Mouse (Mus musculus): ENCODE measurements around the gene Ifi214. TPM values are rescaled to one million over a fixed set of nuclear protein-coding genes. Genes with fewer than 3 reads are reported as not detected.
"Not testable (repeated sequence)": the region's sequence is repeated elsewhere in the genome, so short reads cannot be mapped to it uniquely, and the experiment has no call there.

Gene Ifi214
- not detected in 2 replicates for polyA plus RNA-seq (2014; fragmentation: Nextera tagmentation; extraction: Ambion mirVana)

DNA sequence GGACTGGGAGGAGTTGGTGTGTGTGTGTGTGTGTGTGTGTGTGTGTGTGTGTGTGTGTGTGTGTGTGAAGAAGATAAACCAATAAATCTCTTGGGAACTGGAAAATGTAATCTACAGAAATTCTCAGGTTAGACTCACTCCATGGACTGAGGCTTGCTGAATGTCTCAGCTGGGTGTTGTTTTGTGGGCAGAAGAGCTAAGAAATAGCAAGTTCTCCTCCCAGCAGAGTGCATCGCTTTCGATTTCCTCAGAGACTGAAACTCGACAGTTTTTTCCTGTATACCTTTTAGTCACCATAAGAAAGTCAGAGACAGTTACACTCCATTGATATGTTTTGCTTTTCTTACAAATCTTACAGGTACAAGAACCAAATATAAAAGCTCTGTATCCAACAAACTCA, at the start of gene Ifi214:
Gene Ifi214 (minus strand): TSS at position 167 of the 400 bp plus-strand sequence.
- ATAC-seq (ENCODE audit: low FRiP score); H3K4me3 ChIP-seq (ENCODE audit: low read depth, low read length); H3K27me3 ChIP-seq (ENCODE audit: control insufficient read depth, insufficient read depth, low read length); H3K4me2 ChIP-seq (replicated peaks; ENCODE audit: low read depth, low read length); H3K27ac ChIP-seq (ENCODE audit: low read depth, low read length); H3K36me3 ChIP-seq (ENCODE audit: control insufficient read depth, insufficient read depth, low read length); H3K4me1 ChIP-seq (replicated peaks; ENCODE audit: control insufficient read depth, insufficient read depth, low read length); H3K9me3 ChIP-seq (ENCODE audit: control insufficient read depth, low read length); DNase-seq (ENCODE audit: low spot score); H3K9ac ChIP-seq (ENCODE audit: low read depth, low read length): not testable (repeated sequence)
- WGBS: 87% methylated on average over 3 of the region's 3 CpGs

- no peak for DNase-seq (ENCODE audit: low spot score)
- WGBS: 93% methylated on average over 26 of the region's 26 CpGs
- no peak for ATAC-seq (ENCODE audit: low FRiP score)
Measured at GRCm38 (mm10) chr1:173579921-173580585, 44.3 kb upstream of the Ifi214 start.

GRCm38 (mm10) chr1:173579079-173579478, 43.3 kb upstream of the Ifi214 start:
- no peak for ATAC-seq (ENCODE audit: low FRiP score)

More at GRCm38 (mm10) chr1:173579921-173580585, 44.3 kb upstream of the Ifi214 start:
- Histone ChIP-seq H3K9ac (ENCODE audit: low read depth, low read length) (no peak overlapping the region), H3K4me1 (replicated peaks; ENCODE audit: control insufficient read depth, insufficient read depth, low read length) (no peaks in the 10 kb centered on the region), H3K36me3 (ENCODE audit: control insufficient read depth, insufficient read depth, low read length) (no peaks in the 10 kb centered on the region), H3K4me3 (ENCODE audit: low read depth, low read length) (no peak overlapping the region), H3K9me3 (ENCODE audit: control insufficient read depth, low read length) (no peaks in the 10 kb centered on the region; the same call in 1 of the 2 replicates), H3K27me3 (ENCODE audit: control insufficient read depth, insufficient read depth, low read length) (no peaks in the 10 kb centered on the region), H3K27ac (ENCODE audit: low read depth, low read length) (no peak overlapping the region), H3K4me2 (replicated peaks; ENCODE audit: low read depth, low read length) (no peak overlapping the region)

GRCm38 (mm10) chr1:173550491-173551050, 14.8 kb upstream of the Ifi214 start:
- not testable (repeated sequence) for H3K36me3 ChIP-seq (ENCODE audit: control insufficient read depth, insufficient read depth, low read length); H3K9ac ChIP-seq (ENCODE audit: low read depth, low read length); H3K4me1 ChIP-seq (replicated peaks; ENCODE audit: control insufficient read depth, insufficient read depth, low read length); H3K4me2 ChIP-seq (replicated peaks; ENCODE audit: low read depth, low read length); H3K9me3 ChIP-seq (ENCODE audit: control insufficient read depth, low read length); H3K27ac ChIP-seq (ENCODE audit: low read depth, low read length); H3K4me3 ChIP-seq (ENCODE audit: low read depth, low read length); H3K27me3 ChIP-seq (ENCODE audit: control insufficient read depth, insufficient read depth, low read length); ATAC-seq (ENCODE audit: low FRiP score); DNase-seq (ENCODE audit: low spot score)
- 81% methylated on average over 5 of the region's 5 CpGs for WGBS

More at GRCm38 (mm10) chr1:173579079-173579478, 43.3 kb upstream of the Ifi214 start:
- Histone ChIP-seq H3K27me3 (ENCODE audit: control insufficient read depth, insufficient read depth, low read length) (no peaks in the 10 kb centered on the region), H3K27ac (ENCODE audit: low read depth, low read length) (no peak overlapping the region), H3K4me2 (replicated peaks; ENCODE audit: low read depth, low read length) (no peak overlapping the region), H3K36me3 (ENCODE audit: control insufficient read depth, insufficient read depth, low read length) (no peaks in the 10 kb centered on the region), H3K4me3 (ENCODE audit: low read depth, low read length) (no peak overlapping the region), H3K4me1 (replicated peaks; ENCODE audit: control insufficient read depth, insufficient read depth, low read length) (no peaks in the 10 kb centered on the region), H3K9me3 (ENCODE audit: control insufficient read depth, low read length) (no peaks in the 10 kb centered on the region; the same call in 1 of the 2 replicates), H3K9ac (ENCODE audit: low read depth, low read length) (no peak overlapping the region)
- no peak for DNase-seq (ENCODE audit: low spot score)
- WGBS: 92% methylated on average over 9 of the region's 9 CpGs

DNA sequence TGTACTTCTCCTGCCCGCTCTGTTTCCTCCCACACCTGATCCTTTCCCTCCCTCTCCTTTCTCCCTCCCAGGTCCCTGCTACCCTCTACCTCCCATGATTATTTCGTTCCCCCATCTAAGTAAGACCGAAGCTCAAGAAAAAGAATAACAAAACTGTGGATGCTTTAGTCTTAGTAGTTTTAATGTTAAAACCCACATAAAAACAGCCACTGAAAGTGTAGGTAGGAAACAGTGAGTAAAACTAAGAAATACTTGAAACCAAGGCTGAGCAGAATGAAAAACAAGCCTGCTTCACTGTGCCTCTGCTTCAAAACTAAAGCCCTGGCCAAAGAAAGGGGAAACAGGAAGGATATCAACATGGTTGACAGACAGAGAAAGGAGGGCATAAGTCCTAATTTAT, 13.0 kb upstream of the Ifi214 start:
- H3K4me2 ChIP-seq (replicated peaks; ENCODE audit: low read depth, low read length); H3K4me3 ChIP-seq (ENCODE audit: low read depth, low read length); H3K27me3 ChIP-seq (ENCODE audit: control insufficient read depth, insufficient read depth, low read length); H3K36me3 ChIP-seq (ENCODE audit: control insufficient read depth, insufficient read depth, low read length); H3K9ac ChIP-seq (ENCODE audit: low read depth, low read length); ATAC-seq (ENCODE audit: low FRiP score); H3K9me3 ChIP-seq (ENCODE audit: control insufficient read depth, low read length); DNase-seq (ENCODE audit: low spot score); H3K4me1 ChIP-seq (replicated peaks; ENCODE audit: control insufficient read depth, insufficient read depth, low read length); H3K27ac ChIP-seq (ENCODE audit: low read depth, low read length): not testable (repeated sequence)
- 81% methylated on average over 3 of the region's 3 CpGs for WGBS

GRCm38 (mm10) chr1:173521452-173521851, 14.3 kb downstream of the Ifi214 start:
- Histone ChIP-seq H3K4me2 (replicated peaks; ENCODE audit: low read depth, low read length) (no peak overlapping the region), H3K9me3 (ENCODE audit: control insufficient read depth, low read length) (no peaks in the 10 kb centered on the region), H3K27me3 (ENCODE audit: control insufficient read depth, insufficient read depth, low read length) (no peaks in the 10 kb centered on the region), H3K4me1 (replicated peaks; ENCODE audit: control insufficient read depth, insufficient read depth, low read length) (no peaks in the 10 kb centered on the region), H3K9ac (ENCODE audit: low read depth, low read length) (no peak overlapping the region), H3K36me3 (ENCODE audit: control insufficient read depth, insufficient read depth, low read length) (no peaks in the 10 kb centered on the region), H3K27ac (ENCODE audit: low read depth, low read length) (no peak overlapping the region), H3K4me3 (ENCODE audit: low read depth, low read length) (no peak overlapping the region)
- ATAC-seq (ENCODE audit: low FRiP score) (no peak), DNase-seq (ENCODE audit: low spot score) (no peak)

- DNase-seq (ENCODE audit: low spot score); H3K9me3 ChIP-seq (ENCODE audit: control insufficient read depth, low read length); H3K27ac ChIP-seq (ENCODE audit: low read depth, low read length); H3K9ac ChIP-seq (ENCODE audit: low read depth, low read length); H3K36me3 ChIP-seq (ENCODE audit: control insufficient read depth, insufficient read depth, low read length); H3K4me3 ChIP-seq (ENCODE audit: low read depth, low read length); H3K4me2 ChIP-seq (replicated peaks; ENCODE audit: low read depth, low read length); ATAC-seq (ENCODE audit: low FRiP score); H3K4me1 ChIP-seq (replicated peaks; ENCODE audit: control insufficient read depth, insufficient read depth, low read length); H3K27me3 ChIP-seq (ENCODE audit: control insufficient read depth, insufficient read depth, low read length): not testable (repeated sequence)
- 94% methylated on average over 2 of the region's 2 CpGs for WGBS
Measured at GRCm38 (mm10) chr1:173510595-173510994, 25.2 kb downstream of the Ifi214 start.

DNA sequence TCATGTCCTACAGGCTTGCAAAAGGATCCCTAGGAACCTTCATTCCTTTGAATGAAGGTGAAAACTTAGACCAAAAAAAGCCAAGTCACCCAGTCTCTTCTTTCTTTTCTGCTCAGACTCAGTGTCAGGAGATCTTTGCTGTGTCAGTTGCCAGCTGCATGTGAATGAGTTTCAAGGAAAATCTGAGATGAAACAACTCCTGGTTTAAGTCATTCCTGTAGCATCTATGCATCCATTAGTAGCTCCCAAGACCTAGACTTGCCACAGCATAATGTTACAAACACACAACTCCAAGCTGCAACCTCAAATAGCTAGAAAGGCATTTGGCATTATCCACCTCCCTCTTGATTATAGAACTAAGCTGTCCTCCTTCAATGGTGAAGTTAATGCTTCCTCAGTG, 44.3 kb downstream of the Ifi214 start:
- not testable (repeated sequence) for DNase-seq (ENCODE audit: low spot score); H3K4me1 ChIP-seq (replicated peaks; ENCODE audit: control insufficient read depth, insufficient read depth, low read length); H3K27me3 ChIP-seq (ENCODE audit: control insufficient read depth, insufficient read depth, low read length); H3K36me3 ChIP-seq (ENCODE audit: control insufficient read depth, insufficient read depth, low read length); H3K4me2 ChIP-seq (replicated peaks; ENCODE audit: low read depth, low read length); H3K9ac ChIP-seq (ENCODE audit: low read depth, low read length); H3K4me3 ChIP-seq (ENCODE audit: low read depth, low read length); H3K27ac ChIP-seq (ENCODE audit: low read depth, low read length); ATAC-seq (ENCODE audit: low FRiP score); H3K9me3 ChIP-seq (ENCODE audit: control insufficient read depth, low read length)
